Mouse (Mus musculus): Measurements from ENCODE around the gene Atp23. TPM values are rescaled to one million over a fixed set of nuclear protein-coding genes. Genes with fewer than 3 reads are reported as not detected.

Atp23 gene
- polyA plus RNA-seq, 1 experiment from 2014 or later: 21.9 TPM

DNA sequence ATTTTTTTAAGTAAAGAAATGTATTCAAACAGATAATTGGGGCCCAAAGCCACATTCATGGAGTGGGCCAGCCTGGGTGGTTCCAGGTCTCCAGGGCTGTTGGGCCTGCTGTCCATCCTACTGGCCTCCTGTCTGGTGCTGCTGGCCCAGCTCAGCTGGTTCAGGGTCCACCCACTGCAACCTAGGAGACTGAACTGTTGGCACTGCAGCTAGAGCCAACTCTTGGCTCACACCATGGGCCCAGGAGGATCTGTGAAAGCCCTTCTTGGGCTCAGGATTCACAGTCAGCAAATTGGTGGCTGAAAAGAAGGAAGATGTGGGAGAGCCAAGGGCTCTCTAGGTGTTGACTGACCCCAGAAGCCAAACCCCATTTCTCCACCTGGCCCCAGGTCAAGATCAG, 24.2 kb upstream of the Atp23 start:
- H3K36me3 ChIP-seq (ENCODE audit: control insufficient read depth, insufficient read depth, low read length): no peaks in the 10 kb centered on the region
- peaks cover 4% of the 10 kb centered on the region; the same call in 1 of the 2 replicates for H3K27me3 ChIP-seq (ENCODE audit: control insufficient read depth, insufficient read depth, low read length)
- no peak overlapping the region for H3K4me2 ChIP-seq (ENCODE audit: low read depth, severe bottlenecking)
- ATAC-seq (ENCODE audit: insufficient number of reproducible peaks, low FRiP score, low TSS enrichment, low read depth) (no peak), DNase-seq (ENCODE audit: low spot score) (no peak)
- H3K4me1 ChIP-seq (ENCODE audit: control insufficient read depth, insufficient read depth, low read length): peaks cover 26% of the 10 kb centered on the region
- H3K9me3 ChIP-seq (ENCODE audit: control insufficient read depth, low read length): no peaks in the 10 kb centered on the region
- H3K27ac ChIP-seq (replicated peaks; ENCODE audit: low read depth, low read length): no peak overlapping the region
- no peak overlapping the region for H3K9ac ChIP-seq (ENCODE audit: low read length)
- no peak overlapping the region for H3K4me3 ChIP-seq (ENCODE audit: low read depth, low read length)

DNA sequence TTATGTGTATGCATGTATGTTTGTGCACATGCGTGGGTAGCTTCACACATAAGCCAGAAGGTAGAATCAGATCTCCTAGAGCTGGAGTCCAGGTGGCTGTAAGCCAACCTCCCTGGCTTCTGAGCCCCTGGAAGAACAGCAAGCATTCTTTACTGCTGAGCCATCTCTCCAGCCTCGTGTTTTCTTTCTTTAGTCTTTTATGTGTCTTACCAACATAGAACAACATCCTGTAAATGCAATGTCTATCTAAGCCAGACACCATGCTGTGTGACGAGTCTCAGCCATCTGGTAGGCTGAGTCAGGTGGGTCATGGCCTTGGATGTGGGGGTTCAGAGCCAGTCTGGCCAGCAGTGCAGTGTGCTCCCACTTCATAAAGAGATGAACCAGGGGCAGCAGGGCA, 22.9 kb upstream of the Atp23 start:
- H3K4me1 ChIP-seq (ENCODE audit: control insufficient read depth, insufficient read depth, low read length): peaks cover 16% of the 10 kb centered on the region
- peaks cover 4% of the 10 kb centered on the region; the same call in 1 of the 2 replicates for H3K27me3 ChIP-seq (ENCODE audit: control insufficient read depth, insufficient read depth, low read length)
- 68% methylated on average over 3 of the region's 3 CpGs for WGBS
- no peaks in the 10 kb centered on the region for H3K36me3 ChIP-seq (ENCODE audit: control insufficient read depth, insufficient read depth, low read length)
- DNase-seq (ENCODE audit: low spot score) (no peak), ATAC-seq (ENCODE audit: insufficient number of reproducible peaks, low FRiP score, low TSS enrichment, low read depth) (no peak)
- H3K27ac ChIP-seq (replicated peaks; ENCODE audit: low read depth, low read length): no peak overlapping the region
- no peak overlapping the region for H3K4me3 ChIP-seq (ENCODE audit: low read depth, low read length)
- H3K9ac ChIP-seq (ENCODE audit: low read length): no peak overlapping the region
- H3K4me2 ChIP-seq (ENCODE audit: low read depth, severe bottlenecking): no peak overlapping the region
- H3K9me3 ChIP-seq (ENCODE audit: control insufficient read depth, low read length): no peaks in the 10 kb centered on the region; the same call in 1 of the 2 replicates

DNA sequence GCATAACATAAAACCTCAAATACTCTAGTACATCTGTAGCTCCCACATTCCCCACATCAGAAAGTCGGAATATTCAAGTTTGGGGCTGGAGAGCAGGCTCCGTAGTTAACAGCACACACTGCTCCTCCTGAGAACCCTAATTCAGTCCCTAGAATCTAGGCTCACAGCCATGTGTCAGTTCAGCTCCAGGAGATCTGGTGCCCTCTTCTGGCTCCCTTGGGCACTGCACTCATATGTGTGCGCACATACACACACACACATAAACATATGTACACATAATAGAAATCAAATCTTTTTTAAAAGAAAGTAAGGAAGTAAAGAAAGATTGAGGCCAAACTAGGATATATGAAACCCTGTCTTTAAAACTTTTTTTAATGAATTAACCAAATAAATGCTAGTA, 19.1 kb upstream of the Atp23 start:
- Histone ChIP-seq H3K4me3 (ENCODE audit: low read depth, low read length) (no peak overlapping the region), H3K4me1 (ENCODE audit: control insufficient read depth, insufficient read depth, low read length) (no peaks in the 10 kb centered on the region), H3K27ac (replicated peaks; ENCODE audit: low read depth, low read length) (no peak overlapping the region), H3K9me3 (ENCODE audit: control insufficient read depth, low read length) (no peaks in the 10 kb centered on the region; the same call in 1 of the 2 replicates), H3K36me3 (ENCODE audit: control insufficient read depth, insufficient read depth, low read length) (no peaks in the 10 kb centered on the region), H3K4me2 (ENCODE audit: low read depth, severe bottlenecking) (no peak overlapping the region), H3K9ac (ENCODE audit: low read length) (no peak overlapping the region), H3K27me3 (ENCODE audit: control insufficient read depth, insufficient read depth, low read length) (no peaks in the 10 kb centered on the region)
- WGBS: 96% methylated on average over 3 of the region's 3 CpGs
- ATAC-seq (ENCODE audit: insufficient number of reproducible peaks, low FRiP score, low TSS enrichment, low read depth) (no peak), DNase-seq (ENCODE audit: low spot score) (peak; percentile 40)

DNA sequence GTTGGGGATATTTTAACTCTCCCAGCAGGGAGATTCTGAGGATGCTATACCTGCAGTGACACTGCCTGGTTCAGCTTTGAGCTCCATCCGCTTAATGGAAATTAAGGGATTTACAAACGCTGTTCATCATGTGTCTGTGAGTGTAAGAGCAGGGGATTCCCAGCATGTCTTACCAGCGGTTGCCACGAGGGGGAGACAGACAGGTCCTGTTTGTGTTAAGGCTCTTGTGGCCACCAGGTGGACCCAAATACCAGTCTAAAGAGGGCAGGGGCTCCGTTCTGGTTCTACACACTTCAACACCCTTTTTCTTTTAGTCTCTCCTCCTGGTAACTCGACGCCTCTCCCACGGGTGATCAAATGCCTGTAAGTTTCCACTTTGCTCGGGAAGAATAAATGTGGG, 17.9 kb upstream of the Atp23 start:
- H3K4me2 ChIP-seq (ENCODE audit: low read depth, severe bottlenecking): no peak overlapping the region
- no peaks in the 10 kb centered on the region; the same call in 1 of the 2 replicates for H3K9me3 ChIP-seq (ENCODE audit: control insufficient read depth, low read length)
- peak; percentile 98 for DNase-seq (ENCODE audit: low spot score)
- H3K4me1 ChIP-seq (ENCODE audit: control insufficient read depth, insufficient read depth, low read length): no peaks in the 10 kb centered on the region
- WGBS: 6% methylated on average over 9 of the region's 9 CpGs
- ATAC-seq (ENCODE audit: insufficient number of reproducible peaks, low FRiP score, low TSS enrichment, low read depth): peak; percentile 69; the same call in 1 of the 2 replicates
- no peak overlapping the region for H3K9ac ChIP-seq (ENCODE audit: low read length)
- H3K27me3 ChIP-seq (ENCODE audit: control insufficient read depth, insufficient read depth, low read length): no peaks in the 10 kb centered on the region
- H3K36me3 ChIP-seq (ENCODE audit: control insufficient read depth, insufficient read depth, low read length): no peaks in the 10 kb centered on the region
- no peak overlapping the region for H3K27ac ChIP-seq (replicated peaks; ENCODE audit: low read depth, low read length)
- no peak overlapping the region for H3K4me3 ChIP-seq (ENCODE audit: low read depth, low read length)

DNA sequence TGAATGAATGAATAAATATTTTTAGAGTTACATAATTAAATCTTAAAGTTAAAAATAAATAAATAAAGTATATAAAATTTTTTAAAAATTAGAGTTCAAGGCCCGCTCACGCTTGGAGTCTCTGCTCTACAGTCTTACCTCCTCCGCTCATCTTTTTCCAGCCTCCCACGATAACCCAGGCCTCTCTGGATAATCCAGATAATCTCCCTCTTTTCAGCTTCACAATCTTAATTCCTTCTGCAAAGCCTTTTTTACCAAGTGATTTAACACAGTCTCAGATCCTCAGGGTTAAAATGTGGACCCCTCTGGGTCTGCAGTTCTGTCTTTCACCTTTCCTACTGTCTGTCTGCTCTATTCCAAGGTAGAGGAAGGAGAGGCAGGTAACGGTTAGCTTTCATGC, 13.1 kb upstream of the Atp23 start:
- H3K4me2 ChIP-seq (ENCODE audit: low read depth, severe bottlenecking): no peak overlapping the region
- H3K9me3 ChIP-seq (ENCODE audit: control insufficient read depth, low read length): no peaks in the 10 kb centered on the region
- H3K4me1 ChIP-seq (ENCODE audit: control insufficient read depth, insufficient read depth, low read length): no peaks in the 10 kb centered on the region
- H3K27ac ChIP-seq (replicated peaks; ENCODE audit: low read depth, low read length): no peak overlapping the region
- no peak overlapping the region for H3K9ac ChIP-seq (ENCODE audit: low read length)
- ATAC-seq (ENCODE audit: insufficient number of reproducible peaks, low FRiP score, low TSS enrichment, low read depth) (no peak), DNase-seq (ENCODE audit: low spot score) (no peak)
- WGBS: 93% methylated on average over 5 of the region's 5 CpGs
- no peaks in the 10 kb centered on the region for H3K27me3 ChIP-seq (ENCODE audit: control insufficient read depth, insufficient read depth, low read length)
- no peaks in the 10 kb centered on the region for H3K36me3 ChIP-seq (ENCODE audit: control insufficient read depth, insufficient read depth, low read length)
- no peak overlapping the region for H3K4me3 ChIP-seq (ENCODE audit: low read depth, low read length)

DNA sequence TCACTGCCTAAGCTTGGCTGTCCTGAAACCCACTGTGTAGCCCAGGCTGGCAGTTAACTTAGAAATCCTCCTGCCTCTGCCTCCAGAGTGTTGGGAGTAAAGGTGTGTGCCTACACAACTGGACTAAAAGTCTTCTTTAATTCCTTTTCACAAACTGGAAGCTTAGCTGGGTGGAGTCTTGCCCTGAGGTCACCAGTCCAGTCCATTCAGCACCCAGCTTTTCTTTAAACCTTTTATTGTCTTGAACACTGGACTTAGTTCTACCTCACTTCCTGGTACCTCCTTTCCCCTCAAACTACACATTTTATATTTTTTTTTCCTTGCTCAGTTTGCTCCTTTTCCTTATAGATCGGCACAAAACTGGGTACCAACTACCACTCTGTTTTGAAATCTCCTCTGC, 10.3 kb upstream of the Atp23 start:
- Histone ChIP-seq H3K4me3 (ENCODE audit: low read depth, low read length) (no peak overlapping the region), H3K9ac (ENCODE audit: low read length) (no peak overlapping the region), H3K4me2 (ENCODE audit: low read depth, severe bottlenecking) (no peak overlapping the region), H3K36me3 (ENCODE audit: control insufficient read depth, insufficient read depth, low read length) (no peaks in the 10 kb centered on the region), H3K9me3 (ENCODE audit: control insufficient read depth, low read length) (no peaks in the 10 kb centered on the region), H3K4me1 (ENCODE audit: control insufficient read depth, insufficient read depth, low read length) (no peaks in the 10 kb centered on the region), H3K27me3 (ENCODE audit: control insufficient read depth, insufficient read depth, low read length) (no peaks in the 10 kb centered on the region), H3K27ac (replicated peaks; ENCODE audit: low read depth, low read length) (no peak overlapping the region)
- ATAC-seq (ENCODE audit: insufficient number of reproducible peaks, low FRiP score, low TSS enrichment, low read depth): no peak
- WGBS: 89% methylated on average over 1 of the region's 1 CpGs
- no peak for DNase-seq (ENCODE audit: low spot score)

DNA sequence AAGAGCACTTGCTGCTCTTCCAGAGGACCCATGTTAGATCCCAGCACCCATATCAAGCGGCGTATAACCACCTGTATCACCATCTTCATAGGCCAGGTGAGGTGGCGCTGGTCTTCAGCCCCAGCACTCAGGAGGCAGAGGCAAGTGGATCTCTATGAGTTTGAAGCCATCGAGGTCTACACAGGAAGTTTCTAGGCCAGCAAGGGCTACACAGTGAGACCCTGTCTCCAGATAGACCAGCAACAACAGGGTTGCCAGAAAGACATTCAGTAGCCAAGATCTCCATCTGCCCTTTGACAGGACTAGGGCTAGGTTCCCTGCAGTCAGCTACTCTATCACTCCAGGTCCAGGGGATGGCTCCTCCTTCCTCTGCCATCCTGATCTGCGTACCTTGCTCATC, 5.7 kb upstream of the Atp23 start:
- H3K4me1 ChIP-seq (ENCODE audit: control insufficient read depth, insufficient read depth, low read length): no peaks in the 10 kb centered on the region
- no peak overlapping the region for H3K27ac ChIP-seq (replicated peaks; ENCODE audit: low read depth, low read length)
- 92% methylated on average over 5 of the region's 5 CpGs for WGBS
- no peak overlapping the region for H3K9ac ChIP-seq (ENCODE audit: low read length)
- no peaks in the 10 kb centered on the region for H3K27me3 ChIP-seq (ENCODE audit: control insufficient read depth, insufficient read depth, low read length)
- no peak overlapping the region for H3K4me2 ChIP-seq (ENCODE audit: low read depth, severe bottlenecking)
- ATAC-seq (ENCODE audit: insufficient number of reproducible peaks, low FRiP score, low TSS enrichment, low read depth) (no peak), DNase-seq (ENCODE audit: low spot score) (no peak)
- no peaks in the 10 kb centered on the region for H3K9me3 ChIP-seq (ENCODE audit: control insufficient read depth, low read length)
- H3K4me3 ChIP-seq (ENCODE audit: low read depth, low read length): no peak overlapping the region
- H3K36me3 ChIP-seq (ENCODE audit: control insufficient read depth, insufficient read depth, low read length): no peaks in the 10 kb centered on the region

DNA sequence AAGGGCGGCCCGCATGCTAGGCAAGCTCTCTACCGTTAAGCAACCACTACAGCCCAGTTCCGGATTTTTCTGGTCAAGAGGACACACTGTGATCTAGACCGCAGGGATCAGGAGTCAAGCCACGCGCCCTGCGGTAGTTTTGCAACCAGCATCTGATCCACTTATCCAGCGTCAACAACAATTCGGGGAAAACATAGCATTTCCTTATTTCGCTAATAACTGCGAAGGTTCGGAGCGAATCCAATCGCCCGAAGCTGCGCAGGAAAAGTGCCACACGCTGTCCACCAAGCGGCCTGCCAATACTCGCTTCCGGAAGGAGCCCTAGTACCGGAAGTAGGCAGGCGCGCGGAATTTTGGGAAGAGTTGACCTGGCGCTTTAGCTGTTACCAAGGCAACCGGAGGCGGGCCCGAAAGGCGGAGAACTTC, 4.5 kb upstream of the Atp23 start:
- Histone ChIP-seq H3K36me3 (ENCODE audit: control insufficient read depth, insufficient read depth, low read length) (no peaks in the 10 kb centered on the region), H3K27me3 (ENCODE audit: control insufficient read depth, insufficient read depth, low read length) (no peaks in the 10 kb centered on the region), H3K9me3 (ENCODE audit: control insufficient read depth, low read length) (no peaks in the 10 kb centered on the region), H3K9ac (ENCODE audit: low read length) (peak overlapping the region; percentile 66), H3K4me3 (ENCODE audit: low read depth, low read length) (peak overlapping the region; percentile 38), H3K27ac (replicated peaks; ENCODE audit: low read depth, low read length) (no peak overlapping the region), H3K4me1 (ENCODE audit: control insufficient read depth, insufficient read depth, low read length) (no peaks in the 10 kb centered on the region; the same call in 1 of the 2 replicates), H3K4me2 (ENCODE audit: low read depth, severe bottlenecking) (peak overlapping the region; percentile 54)
- under 1% methylated on average over 30 of the region's 30 CpGs for WGBS
- ATAC-seq (ENCODE audit: insufficient number of reproducible peaks, low FRiP score, low TSS enrichment, low read depth) (peak; percentile 74; the same call in 1 of the 2 replicates), DNase-seq (ENCODE audit: low spot score) (peak; percentile 96)

DNA sequence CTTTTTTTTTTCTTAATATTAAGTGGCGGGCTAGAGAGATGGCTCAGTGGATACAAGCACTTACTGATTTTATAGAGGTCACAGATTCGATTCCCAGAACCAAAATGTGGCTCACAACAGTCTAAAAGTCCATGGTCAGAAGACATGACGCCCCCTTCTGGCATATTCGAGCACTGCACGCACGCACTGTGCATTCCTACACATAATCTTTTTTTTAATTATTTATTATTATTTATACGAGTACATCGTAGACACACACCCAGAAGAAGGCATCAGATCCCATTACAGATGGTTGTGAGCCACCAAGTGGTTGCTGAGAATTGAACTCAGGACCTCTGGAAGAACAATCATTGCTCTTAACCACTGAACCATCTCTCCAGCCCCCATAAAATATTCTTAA, 3.9 kb upstream of the Atp23 start:
- Histone ChIP-seq H3K4me1 (ENCODE audit: control insufficient read depth, insufficient read depth, low read length) (no peaks in the 10 kb centered on the region; the same call in 1 of the 2 replicates), H3K27ac (replicated peaks; ENCODE audit: low read depth, low read length) (no peak overlapping the region), H3K36me3 (ENCODE audit: control insufficient read depth, insufficient read depth, low read length) (no peaks in the 10 kb centered on the region), H3K9me3 (ENCODE audit: control insufficient read depth, low read length) (no peaks in the 10 kb centered on the region), H3K9ac (ENCODE audit: low read length) (no peak overlapping the region; the same call in 1 of the 2 replicates), H3K4me3 (ENCODE audit: low read depth, low read length) (peak overlapping the region; percentile 38), H3K4me2 (ENCODE audit: low read depth, severe bottlenecking) (peak overlapping the region; percentile 54), H3K27me3 (ENCODE audit: control insufficient read depth, insufficient read depth, low read length) (no peaks in the 10 kb centered on the region)
- no peak for ATAC-seq (ENCODE audit: insufficient number of reproducible peaks, low FRiP score, low TSS enrichment, low read depth)
- WGBS: 69% methylated on average over 8 of the region's 8 CpGs
- DNase-seq (ENCODE audit: low spot score): no peak
